Mouse (Mus musculus) lung, embryonic 16.5 days (tissue): ENCODE results near the gene Ikzf2. TPM values are rescaled to one million over a fixed set of nuclear protein-coding genes. Genes with fewer than 3 reads are reported as not detected.
A peak's percentile ranks its signal among the peaks of the same experiment; 100 is the strongest.

ENCODE experiments used
- ATAC-seq: fragments of 200-750 bp; cut with Nextera tagmentation; 2 replicates; pipeline ENCODE4 v1.8.0; 2017; ENCODE audit warnings: low read depth, mild to moderate bottlenecking, moderate library complexity
- H3K27ac ChIP-seq: fragments of 300-500 bp; sonication (generic); 2 replicates; pipeline ENCODE4 v1.5.1; 2014; ENCODE audit warnings: mild to moderate bottlenecking, control low read depth, low read length
- H3K27me3 ChIP-seq: fragments of 300-500 bp; sonication (generic); 2 replicates; pipeline ENCODE4 v1.6.1; 2014; ENCODE audit warnings: low read depth, low read length, mixed read lengths; ENCODE audit not compliant: control insufficient read depth, insufficient read depth
- H3K36me3 ChIP-seq: fragments of 300-500 bp; sonication (generic); 2 replicates; pipeline ENCODE4 v1.6.1; 2014; ENCODE audit warnings: low read length; ENCODE audit not compliant: control insufficient read depth, insufficient read depth
- H3K4me1 ChIP-seq: fragments of 300-500 bp; sonication (generic); replicated peaks from 2 replicates; pipeline ENCODE4 v1.6.1; 2014; ENCODE audit warnings: low read length, mixed read lengths; ENCODE audit not compliant: control insufficient read depth, insufficient read depth
- H3K4me2 ChIP-seq: fragments of 300-500 bp; sonication (generic); 2 replicates; pipeline ENCODE4 v1.6.1; 2014; ENCODE audit warnings: low read depth, low read length, control low read depth
- H3K4me3 ChIP-seq: fragments of 300-500 bp; sonication (generic); 2 replicates; pipeline ENCODE4 v1.5.1; 2014; ENCODE audit warnings: mild to moderate bottlenecking, low read length, control low read depth
- H3K9ac ChIP-seq: fragments of 300-500 bp; sonication (generic); 2 replicates; pipeline ENCODE4 v1.6.1; 2014; ENCODE audit warnings: low read length, control low read depth
- H3K9me3 ChIP-seq: fragments of 300-500 bp; sonication (generic); 2 replicates; pipeline ENCODE4 v1.6.1; 2016; ENCODE audit warnings: low read length; ENCODE audit not compliant: control insufficient read depth
- WGBS: fragments of 180-500 bp; shearing (Covaris S2); extraction: QIAGEN DNeasy Blood & Tissue Kit; methylation state at CpG from one replicate; pipeline ENCODE4 v1.1.7; 2014; 5-methylcytosine and 5-hydroxymethylcytosine counted together
- polyA plus RNA-seq: library from polyadenylated mRNA; unstranded; fragments of >200 nt; fragmentation: Nextera tagmentation; extraction: Ambion mirVana; gene quantifications from 2 replicates; pipeline ENCODE4 v1.2.1, GENCODE M21; 2015

Gene Ikzf2
- polyA plus RNA-seq, 1 experiment from 2014 or later, result 3.2 TPM

DNA sequence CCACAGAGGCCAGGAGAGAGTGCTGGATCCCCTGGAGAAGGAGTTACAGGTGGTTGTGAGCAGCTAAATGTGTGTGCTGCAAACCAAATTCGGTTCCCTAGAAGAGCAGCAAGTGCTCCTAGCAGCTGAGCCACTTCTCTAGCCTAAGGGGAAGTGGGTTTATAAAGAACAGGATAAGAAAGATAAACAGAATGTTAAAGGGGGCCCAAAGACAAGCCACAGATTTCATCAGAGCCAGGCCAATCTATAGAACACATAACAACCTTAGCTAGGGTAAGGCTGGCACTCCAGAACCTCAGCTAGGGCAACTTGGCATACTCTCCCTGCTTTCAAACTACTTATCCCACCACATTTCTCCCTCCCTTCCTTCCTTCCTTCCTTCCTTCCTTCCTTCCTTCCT lies 32.1 kb downstream of the Ikzf2 start:
- Histone ChIP-seq H3K27me3 (no peaks in the 10 kb centered on the region), H3K4me1 (peaks cover 5% of the 10 kb centered on the region; the same call in 1 of the 2 replicates), H3K4me2 (no peak overlapping the region), H3K36me3 (no peaks in the 10 kb centered on the region), H3K4me3 (no peak overlapping the region), H3K27ac (no peak overlapping the region), H3K9ac (no peak overlapping the region), H3K9me3 (no peaks in the 10 kb centered on the region)
- WGBS, result 33% methylated on average over 1 of the region's 1 CpGs
- no peak for ATAC-seq

DNA sequence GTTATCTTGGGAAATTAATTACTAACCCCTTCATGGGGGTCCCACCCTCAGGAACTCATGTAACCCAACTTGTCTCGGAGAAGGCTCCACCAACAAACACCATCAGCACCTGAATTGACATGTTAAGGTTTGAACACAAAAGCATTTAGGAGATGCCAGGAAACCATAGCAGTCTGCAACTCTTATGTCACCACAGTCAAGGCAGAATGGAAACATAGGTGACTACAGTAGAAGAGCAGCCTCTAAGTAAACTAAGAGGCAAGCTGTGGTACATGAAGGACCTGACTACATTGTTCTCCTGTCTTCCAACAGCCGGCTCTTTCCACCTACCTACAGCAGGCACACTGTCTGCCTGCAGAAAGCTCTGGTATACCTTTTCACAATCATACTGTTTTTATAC lies 33.6 kb downstream of the Ikzf2 start:
- no peaks in the 10 kb centered on the region for H3K9me3 ChIP-seq
- H3K4me1 ChIP-seq, result peaks cover 5% of the 10 kb centered on the region; the same call in 1 of the 2 replicates
- no peak overlapping the region for H3K9ac ChIP-seq
- H3K27me3 ChIP-seq, result no peaks in the 10 kb centered on the region
- no peak overlapping the region for H3K4me3 ChIP-seq
- no peaks in the 10 kb centered on the region for H3K36me3 ChIP-seq
- H3K4me2 ChIP-seq, result no peak overlapping the region
- 77% methylated on average over 2 of the region's 2 CpGs for WGBS
- no peak for ATAC-seq
- H3K27ac ChIP-seq, result no peak overlapping the region

DNA sequence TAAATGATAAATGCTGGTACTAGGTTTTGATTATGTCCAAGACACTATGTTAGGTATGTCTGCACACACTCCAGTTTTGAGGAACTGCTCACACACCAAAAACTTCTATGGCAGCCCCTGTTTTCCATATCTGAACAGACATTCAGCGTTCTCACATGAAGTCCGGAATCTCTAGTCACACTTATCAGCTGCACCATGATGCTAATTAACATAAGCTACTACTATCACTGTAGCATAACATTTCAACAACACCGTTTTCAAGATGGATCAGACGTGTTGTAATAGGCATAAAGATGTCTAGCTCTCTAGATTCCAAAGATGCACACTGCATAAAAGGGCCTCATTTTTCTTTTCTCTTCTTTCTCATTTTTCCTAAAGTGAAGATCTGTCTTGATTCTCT lies 43.9 kb downstream of the Ikzf2 start:
- Histone ChIP-seq H3K27ac (no peak overlapping the region), H3K4me3 (no peak overlapping the region), H3K36me3 (no peaks in the 10 kb centered on the region), H3K9me3 (no peaks in the 10 kb centered on the region), H3K9ac (no peak overlapping the region), H3K4me2 (no peak overlapping the region), H3K27me3 (no peaks in the 10 kb centered on the region), H3K4me1 (no peaks in the 10 kb centered on the region)
- no peak for ATAC-seq
- WGBS, result 66% methylated on average over 4 of the region's 4 CpGs

DNA sequence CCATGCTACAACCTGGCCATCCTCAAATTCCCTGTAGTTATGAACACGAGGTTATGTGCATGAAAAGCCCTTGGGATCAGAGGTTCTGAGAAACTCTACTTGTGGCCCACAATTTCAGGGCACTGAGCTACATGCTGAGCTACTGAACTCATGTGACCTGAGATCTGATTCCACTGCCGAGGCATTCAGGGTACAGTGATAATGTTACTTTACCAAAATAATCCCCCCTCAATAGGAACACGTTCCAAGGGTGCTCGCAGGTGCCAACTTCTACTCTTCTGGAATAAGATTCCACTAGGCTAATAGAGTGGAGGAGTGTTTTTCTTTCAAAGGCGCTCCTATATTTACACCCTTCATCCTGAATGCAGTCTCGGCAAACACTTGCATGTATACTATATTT lies 45.1 kb downstream of the Ikzf2 start:
- Histone ChIP-seq H3K4me2 (no peak overlapping the region), H3K4me3 (no peak overlapping the region), H3K36me3 (no peaks in the 10 kb centered on the region), H3K27ac (no peak overlapping the region), H3K9me3 (no peaks in the 10 kb centered on the region), H3K9ac (no peak overlapping the region), H3K27me3 (no peaks in the 10 kb centered on the region), H3K4me1 (no peaks in the 10 kb centered on the region)
- 78% methylated on average over 6 of the region's 6 CpGs for WGBS
- no peak for ATAC-seq

DNA sequence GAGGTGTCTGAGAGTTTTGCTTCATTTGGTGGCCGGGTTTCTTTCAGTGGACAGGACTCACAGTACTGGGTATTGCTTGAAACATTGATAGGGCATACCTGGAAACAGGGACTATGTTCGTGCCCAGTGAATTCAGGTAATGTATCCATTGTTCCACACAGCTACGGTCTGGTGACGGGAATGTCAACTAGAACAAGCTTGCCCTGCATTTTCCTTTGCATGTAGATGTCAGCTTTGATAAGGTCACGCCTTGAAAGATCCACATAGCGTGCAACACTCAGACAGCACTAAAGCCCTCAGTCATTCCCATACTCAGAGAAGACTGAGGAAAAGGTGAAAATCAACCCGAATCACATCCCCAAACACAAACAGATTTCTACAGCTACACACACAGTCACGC lies 48.7 kb downstream of the Ikzf2 start:
- Histone ChIP-seq H3K9ac (no peak overlapping the region), H3K27me3 (no peaks in the 10 kb centered on the region), H3K4me1 (no peaks in the 10 kb centered on the region), H3K9me3 (no peaks in the 10 kb centered on the region), H3K4me3 (no peak overlapping the region), H3K4me2 (0 out of 2 replicates have a peak overlapping the region, but pooled peaks have one; percentile 4), H3K27ac (peak overlapping the region; percentile 29; the same call in 1 of the 2 replicates), H3K36me3 (no peaks in the 10 kb centered on the region)
- no peak for ATAC-seq
- 49% methylated on average over 8 of the region's 8 CpGs for WGBS

DNA sequence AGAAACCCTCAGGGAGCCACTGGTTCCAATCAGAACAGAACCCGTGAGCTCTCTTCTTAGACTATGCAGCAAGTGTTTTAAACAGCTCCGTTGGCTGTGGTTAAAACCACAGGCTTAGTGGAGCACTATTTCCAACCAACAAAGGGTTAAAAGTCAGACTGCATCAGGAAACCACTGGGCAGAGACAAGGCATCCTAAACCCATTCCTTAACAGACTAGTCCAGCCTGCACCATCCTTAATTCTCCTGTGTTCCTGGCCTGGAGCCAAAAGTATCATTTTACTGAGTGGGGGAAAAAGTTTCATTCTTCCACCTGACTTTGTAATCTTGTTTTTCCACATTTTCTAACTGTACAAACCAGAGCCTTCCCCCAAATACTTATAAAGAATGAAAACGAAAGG lies 49.1 kb downstream of the Ikzf2 start:
- no peak overlapping the region for H3K4me2 ChIP-seq
- no peaks in the 10 kb centered on the region for H3K27me3 ChIP-seq
- no peak for ATAC-seq
- H3K9me3 ChIP-seq, result no peaks in the 10 kb centered on the region
- H3K27ac ChIP-seq, result 0 out of 2 replicates have a peak overlapping the region, but pooled peaks have one; percentile 29
- H3K9ac ChIP-seq, result no peak overlapping the region
- H3K36me3 ChIP-seq, result no peaks in the 10 kb centered on the region
- no peaks in the 10 kb centered on the region for H3K4me1 ChIP-seq
- no peak overlapping the region for H3K4me3 ChIP-seq
- WGBS, result 54% methylated on average over 3 of the region's 3 CpGs

DNA sequence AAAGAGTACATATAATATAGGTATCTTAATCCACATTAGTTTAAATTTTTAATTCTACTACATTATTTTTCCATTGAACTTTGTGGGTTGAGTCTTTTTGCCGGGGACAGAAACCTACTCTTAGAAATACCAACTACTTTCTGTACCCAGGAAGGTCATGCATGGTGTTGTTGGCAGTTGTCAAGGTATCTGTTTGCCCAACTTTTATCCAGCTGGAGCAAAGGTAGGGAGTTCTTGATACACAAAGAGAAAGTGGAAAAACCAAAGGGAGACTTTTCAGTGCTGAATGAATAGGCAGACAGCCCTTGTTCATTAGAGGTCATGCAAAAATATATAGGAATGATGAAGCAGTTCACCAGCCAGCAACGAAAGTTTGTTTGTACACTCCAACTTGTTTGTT lies 52.8 kb downstream of the Ikzf2 start:
- H3K27me3 ChIP-seq, result no peaks in the 10 kb centered on the region
- H3K4me1 ChIP-seq, result no peaks in the 10 kb centered on the region
- H3K27ac ChIP-seq, result no peak overlapping the region
- 70% methylated on average over 2 of the region's 2 CpGs for WGBS
- H3K9ac ChIP-seq, result no peak overlapping the region
- H3K9me3 ChIP-seq, result no peaks in the 10 kb centered on the region
- no peak overlapping the region for H3K4me2 ChIP-seq
- no peak for ATAC-seq
- no peaks in the 10 kb centered on the region for H3K36me3 ChIP-seq
- H3K4me3 ChIP-seq, result no peak overlapping the region

DNA sequence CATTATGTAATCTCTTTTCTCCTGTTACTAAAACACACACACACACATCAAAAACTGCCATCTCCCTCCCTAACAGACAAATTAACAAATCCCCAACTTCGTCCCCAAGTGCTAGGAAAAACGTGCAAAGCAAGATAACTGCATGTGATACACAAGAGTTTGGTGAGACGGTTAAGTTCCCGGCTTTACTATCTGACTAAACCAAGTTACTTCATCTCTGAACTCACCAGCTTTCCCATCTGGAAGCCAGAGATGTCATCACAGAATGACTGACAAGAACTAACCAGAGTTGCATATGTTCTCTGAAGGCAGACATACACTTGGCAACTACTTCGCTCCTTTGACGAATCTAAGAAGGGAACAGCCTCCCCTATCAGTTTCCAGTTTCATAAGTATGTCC lies 56.5 kb downstream of the Ikzf2 start:
- Histone ChIP-seq H3K4me2 (no peak overlapping the region), H3K4me3 (no peak overlapping the region), H3K9ac (no peak overlapping the region), H3K36me3 (no peaks in the 10 kb centered on the region), H3K27me3 (no peaks in the 10 kb centered on the region), H3K4me1 (no peaks in the 10 kb centered on the region), H3K9me3 (no peaks in the 10 kb centered on the region), H3K27ac (no peak overlapping the region)
- WGBS, result 67% methylated on average over 6 of the region's 6 CpGs
- no peak for ATAC-seq

DNA sequence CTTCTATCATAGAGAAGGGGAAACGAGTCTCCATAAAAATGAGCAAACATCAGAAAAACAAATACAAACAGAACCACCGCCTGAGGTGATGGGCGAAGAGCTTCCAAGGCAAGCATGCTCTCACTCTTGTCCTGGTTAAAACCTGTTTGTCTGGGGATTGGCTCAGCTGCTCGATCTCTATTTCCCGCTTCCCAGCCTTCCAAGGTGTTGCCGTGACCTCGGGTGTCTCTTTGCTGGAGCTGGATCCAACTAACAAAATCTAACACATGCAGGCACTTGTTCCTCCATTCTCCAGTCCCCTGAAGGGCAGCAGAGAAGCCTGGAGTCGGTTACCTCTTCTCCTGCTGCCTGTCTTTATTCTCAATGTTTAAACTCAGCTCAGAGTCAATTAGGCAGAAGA lies 57.5 kb downstream of the Ikzf2 start:
- no peak overlapping the region for H3K4me3 ChIP-seq
- H3K36me3 ChIP-seq, result no peaks in the 10 kb centered on the region
- no peak overlapping the region for H3K4me2 ChIP-seq
- no peak overlapping the region for H3K9ac ChIP-seq
- H3K9me3 ChIP-seq, result no peaks in the 10 kb centered on the region
- H3K27me3 ChIP-seq, result no peaks in the 10 kb centered on the region
- no peak overlapping the region for H3K27ac ChIP-seq
- no peaks in the 10 kb centered on the region for H3K4me1 ChIP-seq
- 53% methylated on average over 8 of the region's 8 CpGs for WGBS
- ATAC-seq, result no peak

DNA sequence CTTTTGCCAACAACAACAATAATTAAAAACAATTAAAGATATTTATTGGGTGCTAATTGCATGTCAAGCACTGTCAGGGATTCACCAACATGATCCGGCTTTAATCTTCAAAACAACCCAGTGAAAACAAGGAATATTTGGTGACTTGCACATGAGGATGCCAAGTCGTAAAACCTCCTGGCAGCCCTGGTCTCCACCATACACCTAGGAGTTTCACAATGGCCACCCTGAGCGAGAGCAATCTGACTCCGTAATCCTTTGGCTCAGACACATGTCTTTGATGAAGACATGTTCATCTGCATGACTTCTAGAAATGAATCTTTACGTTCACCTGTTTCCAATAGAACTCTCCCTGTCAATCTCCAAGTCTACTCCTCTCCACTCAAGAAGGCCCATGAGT lies 75.0 kb downstream of the Ikzf2 start:
- no peak overlapping the region for H3K4me3 ChIP-seq
- H3K9ac ChIP-seq, result no peak overlapping the region
- no peaks in the 10 kb centered on the region for H3K9me3 ChIP-seq
- H3K36me3 ChIP-seq, result no peaks in the 10 kb centered on the region
- peaks cover 14% of the 10 kb centered on the region for H3K4me1 ChIP-seq
- no peak overlapping the region for H3K27ac ChIP-seq
- no peak overlapping the region for H3K4me2 ChIP-seq
- no peak for ATAC-seq
- 90% methylated on average over 5 of the region's 5 CpGs for WGBS
- H3K27me3 ChIP-seq, result no peaks in the 10 kb centered on the region
